Mouse (Mus musculus) ES-E14 (cell line): ENCODE results near the gene Ube2j1. TPM values are rescaled to one million over a fixed set of nuclear protein-coding genes. Genes with fewer than 3 reads are reported as not detected.

Source experiments
- DNase-seq: peaks from one replicate; pipeline ENCODE4 v3.0.0-alpha.2; 2013; ENCODE audit warnings: low read depth, low spot score
- H3K27ac ChIP-seq: 2 replicates; pipeline ENCODE4 v1.5.1; 2012; ENCODE audit warnings: low read depth, mild to moderate bottlenecking, low read length, moderate library complexity, mixed read lengths; ENCODE audit not compliant: poor library complexity, insufficient read depth, severe bottlenecking
- H3K36me3 ChIP-seq: 2 replicates; pipeline ENCODE4 v1.6.1; 2012; ENCODE audit warnings: mild to moderate bottlenecking, low read length, moderate library complexity, mixed read lengths; ENCODE audit not compliant: control insufficient read depth, poor library complexity, insufficient read depth, severe bottlenecking
- H3K4me1 ChIP-seq, 2 experiments: fragments of 150-350 bp in 1 of 2; sonication (generic) in 1 of 2; 2 replicates each; pipeline ENCODE4 v1.6.1; 2012; ENCODE audit warnings: low read length in 2 of 2, mild to moderate bottlenecking in 1 of 2, mixed read lengths in 1 of 2; ENCODE audit not compliant: control insufficient read depth in 2 of 2, insufficient read depth in 2 of 2, poor library complexity in 1 of 2
- H3K4me3 ChIP-seq, 2 experiments: fragments of 150-350 bp in 1 of 2; sonication (generic) in 1 of 2; 2 replicates each; pipeline ENCODE4 v1.5.1; 2012; ENCODE audit warnings: low read length in 2 of 2, low read depth in 1 of 2, mild to moderate bottlenecking in 1 of 2, mixed read lengths in 1 of 2; ENCODE audit not compliant: insufficient read depth in 1 of 2, poor library complexity in 1 of 2, severe bottlenecking in 1 of 2
- H3K9ac ChIP-seq: 2 replicates; pipeline ENCODE4 v1.6.1; 2012; ENCODE audit warnings: low read depth, mild to moderate bottlenecking, low read length, mixed read lengths; ENCODE audit not compliant: poor library complexity, insufficient read depth, severe bottlenecking
- H3K9me3 ChIP-seq: fragments of 150-350 bp; sonication (generic); 2 replicates; pipeline ENCODE4 v1.6.1; 2012; ENCODE audit warnings: low read depth, mild to moderate bottlenecking, low read length; ENCODE audit not compliant: control insufficient read depth, insufficient read depth
- CHD2 ChIP-seq: IDR thresholded peaks from 2 replicates; pipeline ENCODE4 v1.6.1; 2014; ENCODE audit warnings: mild to moderate bottlenecking, low read depth, low read length, inconsistent platforms
- HCFC1 ChIP-seq: IDR thresholded peaks from 2 replicates; pipeline ENCODE4 v1.6.1; 2012; ENCODE audit warnings: low read length, inconsistent platforms, borderline replicate concordance; ENCODE audit not compliant: insufficient read depth
- MAFK ChIP-seq: IDR thresholded peaks from 2 replicates; pipeline ENCODE4 v1.6.1; 2014; ENCODE audit warnings: mild to moderate bottlenecking, low read depth, low read length, inconsistent platforms; ENCODE audit not compliant: insufficient read depth
- ZC3H11A ChIP-seq: IDR thresholded peaks from 2 replicates; pipeline ENCODE4 v1.6.1; 2012; ENCODE audit warnings: low read depth, mild to moderate bottlenecking, inconsistent platforms, low read length, borderline replicate concordance
- ZNF384 ChIP-seq: IDR thresholded peaks from 2 replicates; pipeline ENCODE4 v1.6.1; 2012; ENCODE audit warnings: low read depth, low read length, inconsistent platforms
- in situ Hi-C, 2 experiments: fragments of 600-800 bp; cut with MboI; formaldehyde crosslinking; loops; one replicate each; pipeline ENCODE4 v1.15.1; 2025; ENCODE audit warnings: low sequenced_read_pairs in 2 of 2, inconsistent platforms in 1 of 2; ENCODE audit not compliant: unreplicated experiment in 2 of 2
- total RNA-seq: library from RNA; depleted of rRNA; stranded (reverse); fragments of 300-350 nt; gene quantifications from 2 replicates; pipeline ENCODE4 v1.2.3, GENCODE M21; 2012

Ube2j1 gene
- total RNA-seq, 1 experiment = 15.3 TPM

- Histone ChIP-seq H3K27ac (no peak overlapping the region), H3K9ac (no peak overlapping the region), H3K4me3 (no peak overlapping the region), H3K36me3 (peaks cover 4% of the 10 kb centered on the region; the same call in 1 of the 2 replicates), H3K9me3 (no peaks in the 10 kb centered on the region), H3K4me1 (no peaks in the 10 kb centered on the region)
- TF ChIP-seq MAFK (no peak), HCFC1 (no peak), ZNF384 (no peak), CHD2 (no peak), ZC3H11A (no peak)
- DNase-seq = no peak
- in situ Hi-C loops = no loop called here
These were observed 23.2 kb downstream of the Ube2j1 start for GRCm38 (mm10) chr4:33054426-33054825.

GRCm38 (mm10) chr4:33056317-33056716, 25.1 kb downstream of the Ube2j1 start:
- no peak overlapping the region for H3K27ac ChIP-seq
- H3K9ac ChIP-seq = no peak overlapping the region
- no peak overlapping the region for H3K4me3 ChIP-seq
- DNase-seq = no peak
- H3K4me1 ChIP-seq = no peaks in the 10 kb centered on the region
- H3K9me3 ChIP-seq = no peaks in the 10 kb centered on the region
- TF ChIP-seq HCFC1 (no peak), ZC3H11A (no peak), MAFK (no peak), CHD2 (no peak), ZNF384 (no peak)
- in situ Hi-C loops = no loop called here
- 0 out of 2 replicates have a peak, but pooled peaks cover 3% of the 10 kb centered on the region for H3K36me3 ChIP-seq

- no peak for DNase-seq
- in situ Hi-C loops = no loop called here
These were observed 26.9 kb downstream of the Ube2j1 start for GRCm38 (mm10) chr4:33057890-33058687.

GRCm38 (mm10) chr4:33061158-33061557, 29.9 kb downstream of the Ube2j1 start:
- in situ Hi-C loops = no loop called here
- no peaks in the 10 kb centered on the region for H3K36me3 ChIP-seq
- TF ChIP-seq ZC3H11A = no peak
- no peak for TF ChIP-seq HCFC1
- TF ChIP-seq ZNF384 = no peak
- TF ChIP-seq MAFK = no peak
- TF ChIP-seq CHD2 = no peak
- no peak overlapping the region; the same call in 1 of the 2 replicates for H3K27ac ChIP-seq
- H3K4me1 ChIP-seq = no peaks in the 10 kb centered on the region
- no peak overlapping the region for H3K4me3 ChIP-seq
- no peak overlapping the region for H3K9ac ChIP-seq
- H3K9me3 ChIP-seq = no peaks in the 10 kb centered on the region
- no peak for DNase-seq

More at GRCm38 (mm10) chr4:33057890-33058687, 26.9 kb downstream of the Ube2j1 start:
- H3K4me1 ChIP-seq = no peaks in the 10 kb centered on the region
- peak overlapping the region; percentile 9; the same call in 1 of the 2 replicates for H3K9ac ChIP-seq
- TF ChIP-seq HCFC1 (no peak), ZC3H11A (no peak), CHD2 (no peak), ZNF384 (no peak), MAFK (no peak)
- H3K4me3 ChIP-seq = no peak overlapping the region
- no peaks in the 10 kb centered on the region for H3K9me3 ChIP-seq
- H3K27ac ChIP-seq = no peak overlapping the region
- H3K36me3 ChIP-seq = no peaks in the 10 kb centered on the region
